Mouse (Mus musculus): Measurements from ENCODE around the gene Exoc3l4. TPM values are rescaled to one million over a fixed set of nuclear protein-coding genes. Genes with fewer than 3 reads are reported as not detected.
A peak's percentile ranks its signal among the peaks of the same experiment; 100 is the strongest.

Gene Exoc3l4
- total and polyA plus RNA-seq, 3 experiments: 0.04 to 0.17 TPM; not detected in 1

DNA sequence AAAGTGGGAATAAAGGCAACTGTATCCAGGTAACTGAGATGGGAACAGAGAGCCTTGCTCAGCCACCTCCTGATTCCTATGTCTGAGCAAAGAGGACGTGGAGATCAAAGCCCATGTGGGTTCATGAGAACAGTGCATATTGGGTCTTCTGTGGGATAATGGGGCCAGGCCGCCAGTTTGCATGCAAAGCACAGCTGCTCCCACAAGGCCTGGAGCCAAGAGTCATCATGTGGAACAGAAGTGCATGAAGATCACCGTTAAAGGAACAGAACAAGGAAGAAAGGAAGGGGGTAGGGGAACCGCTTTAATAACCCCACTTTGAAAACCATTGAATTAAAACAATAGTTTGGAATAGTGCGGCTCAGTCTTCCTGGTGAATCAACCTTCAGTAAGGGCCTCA is 56.1 kb downstream of the Exoc3l4 start:
- DNase-seq (ENCODE audit: low read depth, low spot score): no peak
- Histone ChIP-seq H3K36me3 (ENCODE audit: control insufficient read depth in 1 of 2, insufficient read depth in 2 of 2, low read length in 2 of 2) (no peaks in the 10 kb centered on the region), H3K9ac (ENCODE audit: control insufficient read depth, low read depth, low read length, poor library complexity, severe bottlenecking) (no peak overlapping the region), H3K4me1 (ENCODE audit: control insufficient read depth in 1 of 2, insufficient read depth in 2 of 2, low read length in 2 of 2) (no peaks in the 10 kb centered on the region), H3K27ac (ENCODE audit: control insufficient read depth, low read depth, low read length) (no peak overlapping the region), H3K79me2 (ENCODE audit: control insufficient read depth, insufficient read depth, low read length, poor library complexity) (no peaks in the 10 kb centered on the region), H3K4me3 (ENCODE audit: control insufficient read depth in 1 of 2, insufficient read depth in 1 of 2, low read depth in 2 of 2, low read length in 2 of 2) (no peak overlapping the region), H3K9me3 (replicated peaks; ENCODE audit: insufficient read depth, low read length) (no peaks in the 10 kb centered on the region), H3K27me3 (ENCODE audit: control insufficient read depth in 1 of 2, insufficient read depth in 2 of 2, low read length in 2 of 2) (peaks cover 4 to 16% of the 10 kb centered on the region in 2 experiments)
- no peak for TF ChIP-seq RAD21 (IDR thresholded peaks at IDR 0.05; ENCODE audit: low read depth, low read length)
- TF ChIP-seq CTCF (IDR thresholded peaks at IDR 0.05 in 2 of 3, conservative IDR thresholded peaks at IDR 0.05 in 1 of 3; ENCODE audit: control insufficient read depth in 1 of 3, insufficient read depth in 1 of 3, low read depth in 2 of 3, low read length in 3 of 3, poor library complexity in 1 of 3, severe bottlenecking in 1 of 3): no peak
- TF ChIP-seq ZC3H11A (IDR thresholded peaks at IDR 0.05; ENCODE audit: low read depth, low read length): no peak
- TF ChIP-seq MXI1 (IDR thresholded peaks at IDR 0.05; ENCODE audit: low read depth, low read length): no peak
- no peak for TF ChIP-seq EP300 (IDR thresholded peaks at IDR 0.05; ENCODE audit: low read depth in 1 of 2, low read length in 2 of 2)
- no peak for TF ChIP-seq MAX (IDR thresholded peaks at IDR 0.05; ENCODE audit: low read length)
- no peak for TF ChIP-seq SMC3 (IDR thresholded peaks at IDR 0.05; ENCODE audit: low read depth, low read length)
- TF ChIP-seq MYC (IDR thresholded peaks at IDR 0.05; ENCODE audit: low read depth, low read length): no peak
- TF ChIP-seq JUND (IDR thresholded peaks at IDR 0.05; ENCODE audit: low read depth, low read length): no peak
- TF ChIP-seq POLR2AphosphoS2 (IDR thresholded peaks at IDR 0.05; ENCODE audit: low read length): no peak
- TF ChIP-seq MEF2A (IDR thresholded peaks at IDR 0.05; ENCODE audit: extremely low read depth, insufficient replicate concordance, low read depth, low read length, poor library complexity, severe bottlenecking): no peak
- no peak for TF ChIP-seq BHLHE40 (IDR thresholded peaks at IDR 0.05; ENCODE audit: borderline replicate concordance, low read depth, low read length)
- no peak for TF ChIP-seq GABPA (IDR thresholded peaks at IDR 0.05; ENCODE audit: low read depth, low read length)
- no peak for TF ChIP-seq POLR2A (IDR thresholded peaks at IDR 0.05; ENCODE audit: control insufficient read depth in 1 of 2, insufficient read depth in 1 of 2, low read depth in 1 of 2, low read length in 2 of 2, poor library complexity in 1 of 2)
- no peak for TF ChIP-seq MYB (IDR thresholded peaks at IDR 0.05; ENCODE audit: low read depth, low read length)
- no peak for TF ChIP-seq RCOR1 (IDR thresholded peaks at IDR 0.05; ENCODE audit: low read depth, low read length)
- no peak for TF ChIP-seq TAL1 (IDR thresholded peaks at IDR 0.05; ENCODE audit: low read length)
- TF ChIP-seq NRF1 (IDR thresholded peaks at IDR 0.05; ENCODE audit: insufficient read depth, low read depth, low read length, poor library complexity, severe bottlenecking): no peak

DNA sequence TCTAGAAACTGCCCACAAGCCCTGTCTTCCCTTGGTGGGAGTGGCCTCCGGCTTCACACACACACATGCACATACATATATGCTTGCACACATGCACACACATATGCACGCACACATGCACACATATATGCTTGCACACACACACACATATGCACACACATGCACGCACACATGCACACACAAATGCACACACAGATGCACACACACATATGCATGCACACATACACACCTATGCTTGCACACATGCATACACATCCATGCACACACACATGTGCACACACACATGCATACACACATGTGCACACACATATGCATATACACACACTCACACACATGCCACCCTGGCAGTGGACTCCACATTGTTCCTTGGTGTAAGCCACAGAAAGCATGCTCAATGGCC is 57.6 kb downstream of the Exoc3l4 start:
- H3K9me3 ChIP-seq (replicated peaks; ENCODE audit: insufficient read depth, low read length): no peaks in the 10 kb centered on the region
- H3K79me2 ChIP-seq (ENCODE audit: control insufficient read depth, insufficient read depth, low read length, poor library complexity): no peaks in the 10 kb centered on the region
- no peak overlapping the region for H3K9ac ChIP-seq (ENCODE audit: control insufficient read depth, low read depth, low read length, poor library complexity, severe bottlenecking)
- H3K36me3 ChIP-seq (ENCODE audit: control insufficient read depth in 1 of 2, insufficient read depth in 2 of 2, low read length in 2 of 2): no peaks in the 10 kb centered on the region
- DNase-seq (ENCODE audit: low read depth, low spot score): no peak
- H3K4me1 ChIP-seq (ENCODE audit: control insufficient read depth in 1 of 2, insufficient read depth in 2 of 2, low read length in 2 of 2): no peaks in the 10 kb centered on the region
- H3K4me3 ChIP-seq (ENCODE audit: control insufficient read depth in 1 of 2, insufficient read depth in 1 of 2, low read depth in 2 of 2, low read length in 2 of 2): no peak overlapping the region
- H3K27me3 ChIP-seq (ENCODE audit: control insufficient read depth in 1 of 2, insufficient read depth in 2 of 2, low read length in 2 of 2): peaks cover 4 to 15% of the 10 kb centered on the region in 2 experiments
- TF ChIP-seq POLR2AphosphoS5 (IDR thresholded peaks at IDR 0.05; ENCODE audit: borderline replicate concordance, low read depth, low read length): peak; percentile 67; the same call in 1 of the 2 replicates
- TF ChIP-seq TAL1 (IDR thresholded peaks at IDR 0.05; ENCODE audit: low read length): no peak
- no peak overlapping the region for H3K27ac ChIP-seq (ENCODE audit: control insufficient read depth, low read depth, low read length)
